Mouse (Mus musculus): Measurements from ENCODE around the gene Klre1.

DNA sequence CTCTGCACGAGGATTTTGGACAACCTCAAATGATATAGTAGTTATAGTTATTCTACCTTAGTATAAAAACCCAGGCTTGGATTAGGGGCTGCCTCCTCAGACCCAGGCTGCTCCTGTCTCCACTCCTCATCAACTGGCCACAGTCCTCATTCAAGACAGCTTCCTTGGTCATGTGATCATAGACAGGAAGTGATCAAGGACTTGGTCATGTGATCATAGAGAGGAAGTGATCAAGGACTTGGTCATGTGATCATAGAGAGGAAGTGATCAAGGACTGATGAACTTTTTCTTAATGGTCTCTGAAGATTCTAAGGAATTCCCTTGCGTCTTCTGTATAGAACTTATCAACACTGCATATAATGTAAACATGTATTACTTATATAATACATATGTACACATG, 30.4 kb upstream of the Klre1 start:
- TF ChIP-seq CTCF (IDR thresholded peaks at IDR 0.05; ENCODE audit: extremely low read depth, insufficient read length, insufficient replicate concordance, low read depth, low read length) (no peak), POLR2A (IDR thresholded peaks at IDR 0.05; ENCODE audit: low read depth, low read length) (no peak)
